8 mouse cellular contexts compared by ENCODE assay signal in genomic region chr6:100335506-100336144, GRCm38 (mm10). TPM values are rescaled to one million over a fixed set of nuclear protein-coding genes. Genes with fewer than 3 reads are reported as not detected.
DNase-seq lines count a peak whose midpoint lies in the region; ATAC-seq and TF ChIP-seq lines count a peak whose summit lies in the region.

No protein-coding gene starts in this region.

- peak; percentile 54; the same call in 1 of the 2 replicates for ATAC-seq in kidney, embryonic 14.5 days (ENCODE audit: low FRiP score, low TSS enrichment)
- peak; percentile 34 for ATAC-seq in forebrain, postnatal 0 days
- peak; percentile 40; the same call in 1 of the 2 replicates for ATAC-seq in lung, embryonic 14.5 days (ENCODE audit: insufficient read depth)
- ATAC-seq in stomach, embryonic 14.5 days (ENCODE audit: insufficient number of reproducible peaks, insufficient read depth, low FRiP score, low read depth) = no peak
- no peak for ATAC-seq in erythroid progenitor cell, adult 5-6 weeks (replicated peaks; ENCODE audit: low FRiP score, poor library complexity, severe bottlenecking)

- H3K4me3 ChIP-seq in kidney, embryonic 14.5 days (ENCODE audit: low read length) = peak overlapping the region; percentile 12
- no peak overlapping the region for H3K4me3 ChIP-seq in forebrain, postnatal 0 days (ENCODE audit: low read depth, low read length)
- H3K4me3 ChIP-seq in lung, embryonic 14.5 days (ENCODE audit: low read depth, low read length) = no peak overlapping the region
- H3K4me3 ChIP-seq in stomach, embryonic 14.5 days (ENCODE audit: low read depth, low read length) = no peak overlapping the region; the same call in 1 of the 2 replicates

- peaks cover 7% of the 10 kb centered on the region; the same call in 1 of the 2 replicates for H3K27me3 ChIP-seq in kidney, embryonic 14.5 days (ENCODE audit: control insufficient read depth, insufficient read depth, low read length)
- H3K27me3 ChIP-seq in forebrain, postnatal 0 days (ENCODE audit: insufficient read depth, low read length) = 0 out of 2 replicates have a peak, but pooled peaks cover 8% of the 10 kb centered on the region
- H3K27me3 ChIP-seq in lung, embryonic 14.5 days (ENCODE audit: insufficient read depth, low read length) = peaks cover 9% of the 10 kb centered on the region; the same call in 1 of the 2 replicates
- H3K27me3 ChIP-seq in stomach, embryonic 14.5 days (ENCODE audit: control insufficient read depth, insufficient read depth, low read length) = no peaks in the 10 kb centered on the region

- no peak overlapping the region for H3K27ac ChIP-seq in kidney, embryonic 14.5 days (ENCODE audit: low read depth, low read length)
- no peak overlapping the region for H3K27ac ChIP-seq in forebrain, postnatal 0 days (ENCODE audit: low read depth, low read length)
- H3K27ac ChIP-seq in lung, embryonic 14.5 days (ENCODE audit: low read depth) = peak overlapping the region; percentile 19; the same call in 1 of the 2 replicates
- H3K27ac ChIP-seq in stomach, embryonic 14.5 days (ENCODE audit: low read length) = no peak overlapping the region

- H3K4me2 ChIP-seq in kidney, embryonic 14.5 days (replicated peaks; ENCODE audit: low read depth, low read length) = peak overlapping the region; percentile 42
- H3K4me2 ChIP-seq in forebrain, postnatal 0 days (ENCODE audit: low read depth) = peak overlapping the region; percentile 27
- peak overlapping the region; percentile 46 for H3K4me2 ChIP-seq in lung, embryonic 14.5 days
- peak overlapping the region; percentile 13 for H3K4me2 ChIP-seq in stomach, embryonic 14.5 days (replicated peaks; ENCODE audit: low read depth, low read length)

- 4% methylated on average over 18 of the region's 18 CpGs for WGBS in kidney, embryonic 14.5 days
- 9% methylated on average over 18 of the region's 18 CpGs for WGBS in forebrain, postnatal 0 days
- 18% methylated on average over 18 of the region's 18 CpGs for WGBS in lung, embryonic 14.5 days
- WGBS in stomach, embryonic 14.5 days = 15% methylated on average over 18 of the region's 18 CpGs

- H3K36me3 ChIP-seq in kidney, embryonic 14.5 days (ENCODE audit: control insufficient read depth, insufficient read depth, low read length) = no peaks in the 10 kb centered on the region
- H3K36me3 ChIP-seq in forebrain, postnatal 0 days (ENCODE audit: insufficient read depth) = no peaks in the 10 kb centered on the region
- no peaks in the 10 kb centered on the region for H3K36me3 ChIP-seq in lung, embryonic 14.5 days (ENCODE audit: insufficient read depth)
- no peaks in the 10 kb centered on the region for H3K36me3 ChIP-seq in stomach, embryonic 14.5 days (ENCODE audit: control insufficient read depth, insufficient read depth, low read length)

- no peaks in the 10 kb centered on the region for H3K9me3 ChIP-seq in kidney, embryonic 14.5 days (ENCODE audit: control insufficient read depth, low read length)
- H3K9me3 ChIP-seq in forebrain, postnatal 0 days (ENCODE audit: low read length) = no peaks in the 10 kb centered on the region
- no peaks in the 10 kb centered on the region for H3K9me3 ChIP-seq in lung, embryonic 14.5 days (ENCODE audit: low read depth, low read length)
- H3K9me3 ChIP-seq in stomach, embryonic 14.5 days (ENCODE audit: control insufficient read depth, low read depth, low read length) = no peaks in the 10 kb centered on the region

- H3K4me1 ChIP-seq in kidney, embryonic 14.5 days (ENCODE audit: control insufficient read depth, insufficient read depth, low read length) = peaks cover 13% of the 10 kb centered on the region
- no peaks in the 10 kb centered on the region for H3K4me1 ChIP-seq in forebrain, postnatal 0 days (ENCODE audit: insufficient read depth)
- peaks cover 3% of the 10 kb centered on the region; the same call in 1 of the 2 replicates for H3K4me1 ChIP-seq in lung, embryonic 14.5 days (ENCODE audit: insufficient read depth)
- H3K4me1 ChIP-seq in stomach, embryonic 14.5 days (ENCODE audit: control insufficient read depth, insufficient read depth, low read length) = peaks cover 12% of the 10 kb centered on the region; the same call in 1 of the 2 replicates

- no peak overlapping the region for H3K9ac ChIP-seq in kidney, embryonic 14.5 days (ENCODE audit: low read depth, low read length)
- peak overlapping the region; percentile 6; the same call in 1 of the 2 replicates for H3K9ac ChIP-seq in forebrain, postnatal 0 days
- no peak overlapping the region for H3K9ac ChIP-seq in lung, embryonic 14.5 days
- no peak overlapping the region for H3K9ac ChIP-seq in stomach, embryonic 14.5 days (replicated peaks; ENCODE audit: low read depth, low read length)

- TF ChIP-seq CTCF in forebrain, postnatal 0 days (IDR thresholded peaks at IDR 0.05; ENCODE audit: low read depth) = no peak
- TF ChIP-seq CTCF in lung, embryonic 14.5 days (IDR thresholded peaks at IDR 0.05; ENCODE audit: low read depth) = no peak

- DNase-seq in kidney, postnatal 14 days = no peak
- DNase-seq in forebrain, postnatal 0 days = no peak
- peak; percentile 63 for DNase-seq in lung, embryonic 14.5 days
- no peak for DNase-seq in thymus, postnatal 4 days
- DNase-seq in kidney, adult 8-10 months = no peak

RNA-seq across cellular contexts. Expression of gene Rybp, which starts 48.3 kb away (rescaled TPM):
- 12.8 and 15.8 TPM in 2 replicates for polyA plus RNA-seq in kidney, embryonic 14.5 days (2014; fragmentation: Nextera tagmentation; extraction: Ambion mirVana)
- total RNA-seq in forebrain, postnatal 0 days (2014; rRNA removed) = 29.5 and 37.7 TPM in 2 replicates
- polyA plus RNA-seq in forebrain, postnatal 0 days (2015; fragmentation: Nextera tagmentation; extraction: Ambion mirVana) = 20.7 and 24.7 TPM in 2 replicates
- 13.7 and 15.5 TPM in 2 replicates for polyA plus RNA-seq in lung, embryonic 14.5 days (2014; fragmentation: Nextera tagmentation; extraction: Ambion mirVana)
- polyA plus RNA-seq in stomach, embryonic 14.5 days (2014; fragmentation: Nextera tagmentation; extraction: Ambion mirVana) = 12.6 and 13.7 TPM in 2 replicates
- total RNA-seq in erythroid progenitor cell, adult 5-6 weeks (2015; ENCODE audit: low replicate concordance) = 12.2 and 18.4 TPM in 2 replicates
- 7.1 and 11.7 TPM in 2 replicates for total RNA-seq in erythroid progenitor cell, adult 5-6 weeks (2017; ENCODE audit: low replicate concordance)

Comparison
In these comparisons a context has a peak if more than half of its experiments do, and no peak if none do; other contexts are left out.
1. ATAC-seq: peak in kidney, embryonic 14.5 days (single experiment), forebrain, postnatal 0 days (single experiment) and lung, embryonic 14.5 days (single experiment); none in stomach, embryonic 14.5 days (single experiment) and erythroid progenitor cell, adult 5-6 weeks (single experiment).
2. Peak in every context shown above with its lines, with median percentiles within 50 percentile points of each other: H3K4me2 ChIP-seq.